Mouse (Mus musculus): ENCODE measurements at regions not wholly inside any gene's neighbourhood (a gene's known extent, or its start where the extent isn't known, plus 50 kb on each side); places are given as distances from the start of the nearest gene placed in this dataset.

GRCm38 (mm10) chr2:27812946-27813345, 73.3 kb upstream of the Col5a1 start:
- H3K4me3 ChIP-seq (ENCODE audit: low read length) = no peak overlapping the region
- no peaks in the 10 kb centered on the region for H3K9me3 ChIP-seq (ENCODE audit: control insufficient read depth, low read length)
- no peaks in the 10 kb centered on the region for H3K4me1 ChIP-seq (ENCODE audit: control insufficient read depth, insufficient read depth, low read length)
- no peak overlapping the region for H3K9ac ChIP-seq (ENCODE audit: low read depth, low read length)
- no peak overlapping the region for H3K27ac ChIP-seq (ENCODE audit: low read depth, low read length)
- 64% methylated on average over 3 of the region's 3 CpGs for WGBS
- no peak for ATAC-seq (ENCODE audit: low FRiP score, low TSS enrichment)
- H3K4me2 ChIP-seq (replicated peaks; ENCODE audit: low read depth, low read length) = no peak overlapping the region
- no peaks in the 10 kb centered on the region for H3K27me3 ChIP-seq (ENCODE audit: control insufficient read depth, insufficient read depth, low read length)
- H3K36me3 ChIP-seq (ENCODE audit: control insufficient read depth, insufficient read depth, low read length) = no peaks in the 10 kb centered on the region

GRCm38 (mm10) chr2:27813370-27813769, 72.9 kb upstream of the Col5a1 start:
- Histone ChIP-seq H3K27me3 (ENCODE audit: control insufficient read depth, insufficient read depth, low read length) (no peaks in the 10 kb centered on the region), H3K4me2 (replicated peaks; ENCODE audit: low read depth, low read length) (no peak overlapping the region), H3K36me3 (ENCODE audit: control insufficient read depth, insufficient read depth, low read length) (no peaks in the 10 kb centered on the region), H3K9me3 (ENCODE audit: control insufficient read depth, low read length) (no peaks in the 10 kb centered on the region), H3K9ac (ENCODE audit: low read depth, low read length) (no peak overlapping the region), H3K27ac (ENCODE audit: low read depth, low read length) (no peak overlapping the region), H3K4me3 (ENCODE audit: low read length) (no peak overlapping the region), H3K4me1 (ENCODE audit: control insufficient read depth, insufficient read depth, low read length) (no peaks in the 10 kb centered on the region)
- peak; percentile 71 for ATAC-seq (ENCODE audit: low FRiP score, low TSS enrichment)
- 42% methylated on average over 6 of the region's 6 CpGs for WGBS

- H3K4me1 ChIP-seq (ENCODE audit: control insufficient read depth, insufficient read depth, low read length) = no peaks in the 10 kb centered on the region
Measured at GRCm38 (mm10) chr2:27818656-27819055, 67.6 kb upstream of the Col5a1 start.

GRCm38 (mm10) chr2:27826826-27827225, 59.4 kb upstream of the Col5a1 start:
- H3K36me3 ChIP-seq (ENCODE audit: control insufficient read depth, insufficient read depth, low read length) = no peaks in the 10 kb centered on the region
- 90% methylated on average over 2 of the region's 2 CpGs for WGBS
- H3K9me3 ChIP-seq (ENCODE audit: control insufficient read depth, low read length) = no peaks in the 10 kb centered on the region
- no peaks in the 10 kb centered on the region for H3K27me3 ChIP-seq (ENCODE audit: control insufficient read depth, insufficient read depth, low read length)
- H3K4me1 ChIP-seq (ENCODE audit: control insufficient read depth, insufficient read depth, low read length) = no peaks in the 10 kb centered on the region
- H3K9ac ChIP-seq (ENCODE audit: low read depth, low read length) = no peak overlapping the region
- no peak overlapping the region for H3K27ac ChIP-seq (ENCODE audit: low read depth, low read length)
- no peak overlapping the region for H3K4me2 ChIP-seq (replicated peaks; ENCODE audit: low read depth, low read length)
- no peak overlapping the region for H3K4me3 ChIP-seq (ENCODE audit: low read length)
- no peak for ATAC-seq (ENCODE audit: low FRiP score, low TSS enrichment)

More at GRCm38 (mm10) chr2:27818656-27819055, 67.6 kb upstream of the Col5a1 start:
- H3K27ac ChIP-seq (ENCODE audit: low read depth, low read length) = 0 out of 2 replicates have a peak overlapping the region, but pooled peaks have one; percentile 2
- no peak overlapping the region for H3K4me3 ChIP-seq (ENCODE audit: low read length)
- WGBS = 34% methylated on average over 4 of the region's 4 CpGs
- no peaks in the 10 kb centered on the region for H3K36me3 ChIP-seq (ENCODE audit: control insufficient read depth, insufficient read depth, low read length)
- H3K27me3 ChIP-seq (ENCODE audit: control insufficient read depth, insufficient read depth, low read length) = no peaks in the 10 kb centered on the region
- no peak for ATAC-seq (ENCODE audit: low FRiP score, low TSS enrichment)
- H3K9ac ChIP-seq (ENCODE audit: low read depth, low read length) = no peak overlapping the region
- no peaks in the 10 kb centered on the region; the same call in 1 of the 2 replicates for H3K9me3 ChIP-seq (ENCODE audit: control insufficient read depth, low read length)
- H3K4me2 ChIP-seq (replicated peaks; ENCODE audit: low read depth, low read length) = no peak overlapping the region

GRCm38 (mm10) chr2:27827582-27827981, 58.6 kb upstream of the Col5a1 start:
- WGBS = 78% methylated on average over 5 of the region's 5 CpGs
- Histone ChIP-seq H3K4me3 (ENCODE audit: low read length) (no peak overlapping the region), H3K4me1 (ENCODE audit: control insufficient read depth, insufficient read depth, low read length) (no peaks in the 10 kb centered on the region), H3K9me3 (ENCODE audit: control insufficient read depth, low read length) (no peaks in the 10 kb centered on the region), H3K36me3 (ENCODE audit: control insufficient read depth, insufficient read depth, low read length) (no peaks in the 10 kb centered on the region), H3K9ac (ENCODE audit: low read depth, low read length) (no peak overlapping the region), H3K4me2 (replicated peaks; ENCODE audit: low read depth, low read length) (no peak overlapping the region), H3K27ac (ENCODE audit: low read depth, low read length) (no peak overlapping the region), H3K27me3 (ENCODE audit: control insufficient read depth, insufficient read depth, low read length) (no peaks in the 10 kb centered on the region)
- no peak for ATAC-seq (ENCODE audit: low FRiP score, low TSS enrichment)

- H3K27me3 ChIP-seq (ENCODE audit: control insufficient read depth, insufficient read depth, low read length) = no peaks in the 10 kb centered on the region
- ATAC-seq (ENCODE audit: low FRiP score, low TSS enrichment) = no peak
- no peak overlapping the region for H3K4me2 ChIP-seq (replicated peaks; ENCODE audit: low read depth, low read length)
- H3K4me3 ChIP-seq (ENCODE audit: low read length) = no peak overlapping the region
- no peaks in the 10 kb centered on the region for H3K4me1 ChIP-seq (ENCODE audit: control insufficient read depth, insufficient read depth, low read length)
- H3K36me3 ChIP-seq (ENCODE audit: control insufficient read depth, insufficient read depth, low read length) = no peaks in the 10 kb centered on the region
- no peak overlapping the region for H3K9ac ChIP-seq (ENCODE audit: low read depth, low read length)
- WGBS = 72% methylated on average over 6 of the region's 6 CpGs
- no peak overlapping the region for H3K27ac ChIP-seq (ENCODE audit: low read depth, low read length)
- H3K9me3 ChIP-seq (ENCODE audit: control insufficient read depth, low read length) = no peaks in the 10 kb centered on the region
Measured at GRCm38 (mm10) chr2:27828237-27828636, 58.0 kb upstream of the Col5a1 start.

GRCm38 (mm10) chr2:27829551-27829950, 56.7 kb upstream of the Col5a1 start:
- Histone ChIP-seq H3K27me3 (ENCODE audit: control insufficient read depth, insufficient read depth, low read length) (no peaks in the 10 kb centered on the region), H3K9ac (ENCODE audit: low read depth, low read length) (no peak overlapping the region), H3K4me3 (ENCODE audit: low read length) (no peak overlapping the region), H3K4me2 (replicated peaks; ENCODE audit: low read depth, low read length) (no peak overlapping the region), H3K36me3 (ENCODE audit: control insufficient read depth, insufficient read depth, low read length) (no peaks in the 10 kb centered on the region), H3K4me1 (ENCODE audit: control insufficient read depth, insufficient read depth, low read length) (no peaks in the 10 kb centered on the region), H3K27ac (ENCODE audit: low read depth, low read length) (no peak overlapping the region), H3K9me3 (ENCODE audit: control insufficient read depth, low read length) (no peaks in the 10 kb centered on the region)
- ATAC-seq (ENCODE audit: low FRiP score, low TSS enrichment) = no peak
- WGBS = 79% methylated on average over 5 of the region's 5 CpGs

GRCm38 (mm10) chr2:27834971-27835370, 51.3 kb upstream of the Col5a1 start:
- H3K36me3 ChIP-seq (ENCODE audit: control insufficient read depth, insufficient read depth, low read length) = no peaks in the 10 kb centered on the region
- H3K9me3 ChIP-seq (ENCODE audit: control insufficient read depth, low read length) = no peaks in the 10 kb centered on the region
- H3K27ac ChIP-seq (ENCODE audit: low read depth, low read length) = no peak overlapping the region
- 82% methylated on average over 4 of the region's 4 CpGs for WGBS
- H3K9ac ChIP-seq (ENCODE audit: low read depth, low read length) = no peak overlapping the region
- ATAC-seq (ENCODE audit: low FRiP score, low TSS enrichment) = no peak
- H3K4me1 ChIP-seq (ENCODE audit: control insufficient read depth, insufficient read depth, low read length) = peaks cover 4% of the 10 kb centered on the region; the same call in 1 of the 2 replicates
- H3K27me3 ChIP-seq (ENCODE audit: control insufficient read depth, insufficient read depth, low read length) = no peaks in the 10 kb centered on the region
- H3K4me2 ChIP-seq (replicated peaks; ENCODE audit: low read depth, low read length) = no peak overlapping the region
- H3K4me3 ChIP-seq (ENCODE audit: low read length) = no peak overlapping the region

GRCm38 (mm10) chr2:27835758-27836460, 50.3 kb upstream of the Col5a1 start:
- no peak overlapping the region for H3K9ac ChIP-seq (ENCODE audit: low read depth, low read length)
- WGBS = 44% methylated on average over 10 of the region's 10 CpGs
- H3K4me2 ChIP-seq (replicated peaks; ENCODE audit: low read depth, low read length) = no peak overlapping the region
- H3K4me1 ChIP-seq (ENCODE audit: control insufficient read depth, insufficient read depth, low read length) = peaks cover 4% of the 10 kb centered on the region; the same call in 1 of the 2 replicates
- H3K27ac ChIP-seq (ENCODE audit: low read depth, low read length) = no peak overlapping the region; the same call in 1 of the 2 replicates
- no peak overlapping the region for H3K4me3 ChIP-seq (ENCODE audit: low read length)
- no peaks in the 10 kb centered on the region for H3K27me3 ChIP-seq (ENCODE audit: control insufficient read depth, insufficient read depth, low read length)
- no peaks in the 10 kb centered on the region for H3K36me3 ChIP-seq (ENCODE audit: control insufficient read depth, insufficient read depth, low read length)
- ATAC-seq (ENCODE audit: low FRiP score, low TSS enrichment) = no peak
- H3K9me3 ChIP-seq (ENCODE audit: control insufficient read depth, low read length) = no peaks in the 10 kb centered on the region
